Mouse (Mus musculus) left cerebral cortex, adult 11 months (tissue): ENCODE measurements around the gene Pkn1.

Source experiments
- DNase-seq: peaks from one replicate; pipeline ENCODE4 v3.0.0; 2022; ENCODE audit warnings: low spot score

The Pkn1 gene

DNA sequence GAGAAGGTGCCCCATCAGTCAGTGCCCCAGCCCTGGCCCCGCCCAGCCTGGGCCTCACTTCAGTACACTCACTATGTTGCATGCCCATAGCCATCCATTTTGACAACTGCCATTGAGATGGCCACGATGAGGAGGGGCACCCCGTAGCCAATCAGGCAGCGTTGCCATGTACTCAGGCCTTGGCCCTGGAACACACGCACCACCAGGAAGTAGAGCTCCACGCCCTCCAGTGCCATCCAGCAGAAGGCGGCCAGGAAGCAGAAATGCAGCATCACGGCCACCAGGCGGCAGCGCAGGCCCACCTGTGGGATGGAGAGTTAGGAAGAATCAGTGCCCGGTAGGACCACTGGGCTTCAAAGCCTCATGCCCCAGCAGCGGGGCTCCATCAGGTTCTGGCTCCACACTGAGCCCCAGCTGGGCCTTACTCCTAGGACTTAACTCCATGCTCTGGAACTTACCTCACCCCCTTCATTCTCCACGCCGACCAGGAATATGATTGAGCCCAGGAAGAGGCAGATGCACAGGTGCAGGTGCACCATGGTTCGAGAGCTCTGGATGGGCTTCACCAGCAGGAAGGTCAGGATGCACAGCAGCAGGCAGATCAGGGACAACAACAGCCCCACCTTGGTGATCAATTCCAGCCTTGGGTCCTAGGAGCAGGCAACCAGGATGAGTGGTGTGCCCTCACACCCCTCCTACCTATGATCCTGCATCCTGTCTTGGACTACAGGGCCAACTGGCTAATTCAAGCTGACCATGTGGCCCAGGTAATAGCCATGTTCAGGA lies 25.9 kb upstream of the Pkn1 start:
- DNase-seq = peak; percentile 69

DNA sequence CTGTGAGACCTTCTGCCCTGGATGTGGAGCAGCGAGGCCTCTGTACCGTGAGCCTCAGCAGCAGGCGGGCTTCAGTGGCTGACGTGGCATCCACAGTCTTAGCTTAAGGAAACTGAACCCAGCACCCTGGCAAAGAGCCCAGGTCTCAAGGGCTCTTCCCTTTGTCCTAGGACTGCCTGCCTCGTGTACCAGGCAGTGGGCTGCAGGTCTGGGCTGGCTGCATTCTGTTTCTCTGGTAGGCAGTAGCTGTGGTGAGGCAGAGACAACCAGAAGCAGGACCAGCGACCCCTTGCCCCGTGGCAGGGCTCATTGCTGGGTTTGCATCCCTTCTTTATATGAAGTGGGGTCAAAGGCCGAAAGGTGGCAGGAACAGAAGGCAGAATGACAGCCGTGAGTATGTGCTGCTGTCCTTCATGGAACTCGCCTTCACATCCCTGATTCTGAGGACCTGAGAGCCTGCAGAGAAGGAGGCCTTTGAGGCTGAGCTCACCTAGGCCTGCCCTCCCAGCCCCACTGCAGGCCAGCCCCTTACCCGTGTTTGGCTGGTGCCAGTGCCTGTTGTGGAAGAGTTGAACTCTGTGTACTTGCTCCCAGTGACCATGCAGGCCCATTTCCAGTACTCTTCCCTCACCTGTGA lies 24.6 kb upstream of the Pkn1 start:
- DNase-seq = no peak

DNA sequence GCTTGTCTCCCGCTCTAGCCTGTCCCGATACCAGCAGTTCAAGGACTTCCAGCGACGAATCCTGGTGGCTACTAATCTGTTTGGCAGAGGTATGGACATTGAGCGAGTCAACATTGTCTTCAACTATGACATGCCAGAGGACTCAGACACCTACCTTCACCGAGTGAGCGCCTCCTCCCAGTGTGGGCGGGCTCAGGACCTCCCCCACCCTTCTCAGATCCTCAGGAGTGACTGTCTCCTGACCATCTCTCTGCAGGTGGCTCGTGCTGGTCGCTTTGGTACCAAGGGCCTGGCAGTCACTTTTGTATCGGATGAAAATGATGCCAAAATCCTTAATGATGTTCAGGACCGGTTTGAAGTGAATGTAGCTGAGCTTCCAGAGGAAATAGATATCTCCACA lies 23.7 kb upstream of the Pkn1 start:
- no peak for DNase-seq

DNA sequence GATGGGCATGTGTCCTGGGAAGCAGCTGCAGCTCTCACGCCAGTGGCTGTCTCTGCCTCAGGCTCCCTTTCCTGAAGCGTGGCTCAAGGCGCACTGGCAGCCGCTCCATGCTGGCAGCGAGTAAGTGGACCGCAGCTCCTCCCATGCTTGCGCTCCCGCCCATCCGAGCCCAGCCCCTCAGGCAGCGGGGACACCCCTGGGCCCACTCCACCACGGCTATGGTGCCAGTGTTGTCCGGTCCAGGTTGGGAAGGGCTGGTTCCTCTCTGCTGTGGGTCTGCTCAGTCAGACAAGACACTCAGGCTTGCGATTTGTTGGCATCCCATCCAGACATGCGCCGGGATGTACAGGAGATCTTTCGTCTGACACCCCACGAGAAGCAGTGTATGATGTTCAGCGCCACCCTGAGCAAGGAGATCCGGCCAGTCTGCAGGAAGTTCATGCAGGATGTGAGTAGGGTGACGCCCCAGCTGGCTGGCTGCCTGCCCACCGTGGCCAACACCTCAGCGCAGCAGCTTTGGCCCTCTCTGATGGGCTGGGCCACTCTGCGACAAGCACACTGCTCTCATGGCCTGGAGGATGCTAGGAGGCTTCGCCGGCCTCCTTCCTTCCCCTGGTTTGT lies 22.5 kb upstream of the Pkn1 start:
- DNase-seq = no peak

DNA sequence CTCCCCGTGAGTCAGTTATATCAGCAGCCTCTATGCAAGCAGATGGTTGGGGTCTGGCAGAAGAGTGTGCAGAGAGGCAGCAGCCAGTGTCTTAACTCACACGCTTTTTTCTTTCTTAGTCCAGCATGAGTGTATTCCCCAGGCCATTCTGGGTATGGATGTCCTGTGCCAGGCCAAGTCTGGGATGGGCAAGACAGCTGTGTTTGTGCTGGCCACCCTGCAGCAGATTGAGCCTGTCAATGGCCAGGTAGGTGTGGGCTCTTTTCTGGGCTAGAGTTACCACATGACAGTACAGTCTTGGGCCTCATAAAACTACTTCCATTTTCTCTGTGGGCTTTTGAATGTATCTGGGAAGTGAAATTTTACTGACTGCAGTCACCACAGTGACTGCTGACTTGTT lies 20.7 kb upstream of the Pkn1 start:
- DNase-seq = no peak

DNA sequence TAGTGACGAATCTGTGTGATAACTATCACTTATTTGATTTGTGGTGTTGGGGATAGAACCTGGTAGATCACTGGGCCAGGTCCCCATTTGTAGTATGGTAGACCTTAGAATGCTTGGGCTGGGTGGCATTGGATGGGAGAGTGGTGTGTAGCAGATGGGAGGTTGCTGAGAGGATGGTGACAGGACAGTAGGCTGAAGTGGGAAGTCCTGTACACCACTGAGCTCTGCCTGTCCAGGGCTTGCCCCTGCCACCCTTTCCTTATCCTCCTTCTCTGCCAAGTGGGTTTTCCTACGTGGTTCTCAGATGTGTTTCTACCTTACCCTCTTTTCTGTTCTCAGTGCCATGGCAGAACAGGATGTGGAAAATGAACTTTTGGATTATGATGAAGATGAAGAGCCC lies 20.1 kb upstream of the Pkn1 start:
- DNase-seq = no peak

DNA sequence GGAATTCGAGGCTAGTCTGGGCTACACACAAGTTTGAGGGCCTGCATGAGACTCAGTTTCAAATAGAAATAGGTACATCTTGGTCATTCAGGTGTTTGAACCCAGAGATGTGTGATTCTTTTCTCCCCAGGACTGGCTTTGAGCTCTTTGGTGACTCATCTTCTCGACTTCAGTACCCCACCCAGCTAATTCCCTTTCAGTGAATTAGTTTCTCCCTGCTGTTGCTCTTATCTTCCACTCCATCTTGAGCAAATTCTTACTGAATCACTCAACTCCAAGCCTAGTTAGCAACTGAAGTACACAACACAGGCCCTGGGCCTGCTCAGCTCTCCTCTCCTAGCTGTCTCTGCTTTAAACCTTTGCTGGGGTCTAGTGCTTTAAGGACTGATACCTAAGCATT lies 17.6 kb upstream of the Pkn1 start:
- DNase-seq = no peak

DNA sequence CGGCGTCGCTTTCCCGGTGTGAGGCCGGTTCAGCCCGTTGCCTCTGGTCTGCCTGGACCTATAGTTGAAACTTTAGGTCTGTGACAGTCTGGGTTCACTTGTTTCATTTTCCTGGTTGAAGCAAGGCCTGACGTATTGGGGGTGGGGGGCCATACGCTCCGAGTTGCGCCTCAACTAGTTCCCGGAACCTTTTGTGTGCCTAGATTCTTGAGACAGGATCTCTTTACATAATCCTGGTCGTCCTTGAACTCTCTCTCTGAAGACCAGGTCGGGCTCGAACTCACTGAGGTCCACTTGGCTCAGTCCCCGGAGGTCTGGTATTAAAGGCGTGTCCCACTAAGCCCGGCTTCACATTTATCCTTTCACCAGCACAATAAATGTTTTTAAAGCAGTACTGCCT lies 16.8 kb upstream of the Pkn1 start:
- no peak for DNase-seq

DNA sequence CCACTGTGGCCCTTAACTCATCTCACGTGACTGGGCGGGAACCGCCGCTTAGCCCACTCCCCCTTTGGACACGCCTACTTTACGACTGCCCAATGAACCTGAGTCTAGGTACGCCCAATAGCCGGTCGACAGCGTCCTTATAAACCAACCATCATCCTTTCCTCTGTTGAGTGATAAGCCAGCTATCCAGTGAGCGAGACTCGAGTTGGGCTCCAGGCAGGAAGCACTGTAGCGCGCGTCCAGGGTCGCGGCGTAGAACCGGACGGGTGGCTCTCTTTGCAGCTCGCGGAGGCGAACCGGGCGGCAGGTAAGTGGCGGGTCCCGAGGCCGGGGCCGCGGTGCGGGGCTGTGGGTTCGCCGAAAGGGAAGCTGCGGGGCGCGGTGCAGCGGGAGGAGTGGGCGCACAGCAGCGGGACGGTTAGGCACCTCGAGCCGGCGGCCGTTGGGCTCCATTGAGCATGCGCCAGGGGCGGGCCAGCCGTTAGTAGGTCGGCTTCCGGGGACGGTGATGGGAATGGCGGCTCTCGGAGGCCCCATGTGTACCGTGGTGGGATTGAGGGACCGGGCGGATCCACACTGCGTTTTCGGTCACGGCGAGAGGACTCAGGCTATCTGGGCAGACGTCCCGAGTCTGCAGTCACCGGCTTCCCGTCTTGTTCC lies 16.2 kb upstream of the Pkn1 start, which contains the start of gene Ddx39:
Gene Ddx39, plus strand, starts transcription at position 147 of the 660 bp plus-strand sequence.
- peak; percentile 99 for DNase-seq

DNA sequence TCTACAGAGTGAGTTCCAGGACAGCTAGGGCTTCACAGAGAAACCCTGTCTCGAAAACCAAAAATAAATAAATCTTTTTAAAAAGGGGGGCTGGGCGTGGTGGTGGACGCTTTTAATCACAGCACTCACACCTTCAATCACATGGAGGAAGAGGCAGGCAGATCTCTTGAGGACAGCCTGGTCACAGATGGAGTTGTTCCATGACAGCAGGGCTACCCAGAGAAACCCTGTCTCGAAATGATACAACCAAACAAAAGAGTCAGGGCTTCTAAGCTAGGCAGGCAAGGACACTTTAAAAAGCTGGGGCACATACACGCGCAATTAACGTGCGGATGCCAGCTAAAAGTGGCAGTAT lies 15.7 kb upstream of the Pkn1 start:
- no peak for DNase-seq

DNA sequence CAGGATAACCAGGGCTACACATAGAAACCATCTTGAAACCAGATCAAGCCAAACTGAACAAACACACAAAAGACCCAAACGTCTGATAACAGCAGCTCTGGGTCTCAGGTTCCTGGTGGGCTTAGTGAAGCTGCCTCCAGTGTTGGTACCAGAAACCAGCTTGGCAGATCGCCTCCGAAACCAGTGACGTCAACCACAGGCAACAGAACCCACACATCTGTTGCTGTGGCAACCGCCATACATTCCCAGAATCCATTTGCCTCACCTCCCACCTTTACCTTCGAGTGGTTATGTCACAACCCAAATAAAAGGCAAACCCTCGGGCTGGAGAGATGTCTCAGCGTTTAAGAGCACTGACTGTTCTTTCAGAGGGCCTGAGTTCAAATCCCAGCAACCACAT lies 8.6 kb upstream of the Pkn1 start:
- DNase-seq = no peak

DNA sequence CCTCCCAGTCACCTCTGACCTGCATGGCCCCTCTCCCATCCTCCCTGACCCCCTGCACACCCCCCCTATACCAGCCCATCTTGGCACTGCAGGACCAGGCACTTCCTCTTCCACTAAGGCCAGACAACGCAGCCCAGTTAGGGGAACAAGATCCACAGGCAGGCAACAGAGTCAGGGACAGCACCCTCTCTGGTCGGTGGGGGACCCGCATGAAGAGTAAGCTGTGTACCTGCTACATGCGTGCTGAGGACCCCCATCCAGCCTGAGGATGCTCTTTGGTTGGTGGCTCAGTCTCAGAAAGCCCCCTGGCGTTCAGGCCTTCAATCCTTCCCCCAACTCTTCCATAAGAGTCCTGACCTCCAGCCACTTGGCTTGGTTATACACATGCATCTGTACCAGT lies 7.4 kb upstream of the Pkn1 start:
- no peak for DNase-seq

DNA sequence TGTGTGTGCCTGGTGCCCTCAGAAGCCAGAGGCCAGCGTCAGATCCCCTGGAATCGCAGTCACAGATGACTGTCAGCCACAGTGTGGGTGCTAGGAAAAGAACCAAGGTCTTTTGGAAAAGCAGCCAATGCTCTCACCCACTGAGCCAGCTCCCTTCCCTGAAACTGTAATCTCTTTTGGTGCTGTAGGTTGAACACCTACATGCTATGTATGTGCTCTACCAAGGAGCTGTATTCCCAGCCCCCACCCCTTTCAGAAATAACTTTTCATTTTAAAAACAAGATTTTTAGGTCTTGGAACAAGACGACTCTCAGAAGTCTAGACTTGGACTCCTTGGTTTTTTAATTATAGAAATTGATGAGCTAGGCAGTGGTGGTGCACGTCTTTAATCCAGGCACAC lies 4.4 kb upstream of the Pkn1 start:
- DNase-seq = no peak

DNA sequence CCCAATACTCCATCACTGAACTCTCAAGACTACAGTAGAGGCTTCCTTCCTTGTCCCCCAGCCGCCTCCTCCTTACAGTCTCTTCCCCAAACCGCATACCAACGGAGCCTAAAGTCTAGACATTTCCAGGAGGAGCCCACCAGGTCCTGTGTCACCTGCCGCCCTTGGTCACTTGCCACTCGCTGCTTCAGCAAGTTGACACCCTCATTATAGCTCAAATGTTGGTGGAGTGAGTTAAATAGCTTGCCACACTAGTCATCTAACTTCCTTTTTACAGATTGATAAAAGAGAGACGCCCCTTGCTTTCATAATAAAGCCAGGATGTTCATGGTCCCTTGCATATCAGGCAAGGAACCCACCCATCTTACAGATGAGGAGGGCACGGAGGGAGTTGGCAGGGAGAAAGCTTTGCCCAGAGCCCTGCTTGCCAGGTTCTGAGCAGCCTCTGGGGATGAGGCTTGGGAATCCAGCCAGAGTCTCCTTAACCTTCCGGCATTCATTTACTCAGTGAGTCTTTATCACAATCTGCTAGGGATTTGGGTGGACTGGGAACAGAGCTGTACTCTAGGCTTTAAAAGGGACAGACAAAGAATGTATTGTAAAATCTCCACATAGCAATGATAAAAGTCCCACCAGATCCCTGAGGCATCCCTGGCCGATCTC lies 1.6 kb upstream of the Pkn1 start:
- no peak for DNase-seq

DNA sequence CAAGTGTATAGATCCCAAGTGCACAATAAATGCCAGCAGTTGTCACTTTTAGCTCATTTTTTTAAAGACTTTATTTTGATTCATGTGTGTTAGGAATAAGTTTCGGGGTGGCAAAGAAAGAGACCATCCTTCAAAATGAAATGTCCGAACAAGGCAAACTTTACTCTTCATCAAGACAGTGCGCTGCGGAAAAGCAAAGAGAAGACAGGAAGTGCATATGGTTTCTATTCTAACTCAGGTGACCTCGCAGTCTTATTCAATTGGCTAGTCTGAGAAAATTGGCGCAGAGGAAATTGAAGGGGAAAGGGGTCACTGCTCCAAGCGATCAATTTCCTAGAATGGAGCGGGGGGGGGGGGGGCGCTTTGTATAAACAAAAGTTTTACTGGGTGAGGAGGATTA lies 587 bp upstream of the Pkn1 start:
- no peak for DNase-seq

DNA sequence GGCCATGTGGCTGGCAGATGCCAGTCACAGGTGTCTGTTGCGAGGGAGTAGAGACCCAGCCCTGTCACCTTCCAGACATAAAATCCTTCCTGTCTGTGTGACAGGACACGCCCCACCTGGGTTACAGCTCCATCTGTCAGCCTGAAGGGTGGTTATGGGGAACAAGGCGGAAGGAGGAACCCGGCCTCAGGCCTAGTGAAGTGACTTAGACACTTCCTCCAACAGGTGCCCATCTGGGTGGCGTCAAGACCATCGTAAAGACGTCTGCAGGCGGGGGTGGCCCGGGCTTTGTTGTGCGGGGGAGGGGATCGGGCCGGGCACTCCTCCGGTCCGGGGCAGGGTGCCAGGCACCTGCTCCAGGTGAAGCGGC lies 703 bp downstream of the Pkn1 start:
- DNase-seq = no peak

DNA sequence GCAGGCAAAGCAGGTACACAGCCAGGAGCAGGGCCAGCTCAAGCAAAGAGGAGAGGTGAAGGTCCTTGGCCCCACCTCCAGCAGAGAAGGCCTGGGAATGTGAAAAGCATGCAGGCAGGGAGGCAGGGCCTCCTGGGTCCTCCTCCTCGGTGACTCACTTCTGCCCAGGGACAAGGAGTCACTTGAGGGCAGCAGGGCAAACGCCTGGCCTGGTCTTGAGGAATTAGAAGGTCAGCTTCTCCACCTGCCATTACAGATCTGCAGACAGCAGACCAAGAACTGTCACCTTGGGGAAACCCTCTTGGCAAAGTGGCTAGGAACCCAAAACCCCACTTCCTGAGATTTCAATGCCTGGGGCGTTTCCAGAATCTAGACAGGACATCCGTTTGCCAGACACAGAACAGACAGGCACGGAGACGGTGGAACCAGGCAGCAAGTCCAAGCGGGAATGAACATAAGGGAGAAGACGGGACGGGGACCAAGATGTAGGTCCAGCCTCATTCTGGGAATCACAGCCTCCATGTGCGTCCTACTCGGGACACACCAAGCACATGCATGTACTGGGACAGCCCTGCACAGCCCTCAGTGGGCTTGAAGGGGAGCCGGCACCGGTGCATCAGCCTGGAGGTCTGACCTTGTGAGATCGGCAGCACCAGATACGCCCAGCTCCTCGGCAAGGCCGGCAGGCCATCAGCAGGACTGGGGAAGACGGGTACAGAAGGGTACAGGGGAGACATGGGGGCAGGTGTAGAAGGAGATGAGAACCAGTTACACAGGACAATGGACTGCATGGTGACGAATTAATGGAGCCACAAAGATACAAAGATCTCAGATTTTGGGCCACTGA lies 1.4 kb downstream of the Pkn1 start:
- no peak for DNase-seq

DNA sequence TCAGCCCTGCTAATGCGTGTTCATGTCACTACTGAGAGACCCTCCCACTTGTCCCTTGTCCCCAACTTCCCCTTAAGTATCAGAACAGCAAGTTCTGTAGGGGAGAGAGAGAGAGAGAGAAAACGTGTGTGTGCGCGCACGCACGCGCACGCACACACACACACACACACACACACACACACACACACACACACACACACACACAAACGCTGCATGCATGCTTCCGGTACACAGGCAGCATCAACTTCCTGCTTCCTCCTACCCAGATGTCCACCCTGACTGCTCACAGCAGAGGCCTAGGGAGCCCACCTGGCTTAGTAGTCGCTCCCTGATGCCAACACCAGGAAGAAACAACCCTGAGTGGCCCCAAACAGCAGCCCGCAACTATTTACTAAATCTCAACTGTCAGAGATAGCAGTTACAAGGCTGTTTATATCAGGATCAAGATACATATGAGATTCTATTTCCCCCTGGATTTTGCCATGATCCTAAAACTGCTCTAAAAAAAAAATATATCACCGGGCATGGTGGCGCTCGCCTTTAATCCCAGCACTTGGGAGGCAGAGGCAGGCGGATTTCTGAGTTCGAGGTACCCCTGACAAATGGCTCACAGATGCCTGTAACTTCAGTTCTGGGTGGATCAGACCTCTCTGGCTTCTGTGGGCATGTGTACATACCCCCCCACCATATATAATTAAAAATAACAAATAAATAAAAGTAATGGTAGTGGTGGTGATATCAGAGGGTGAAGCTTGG lies 3.5 kb downstream of the Pkn1 start:
- DNase-seq = no peak

DNA sequence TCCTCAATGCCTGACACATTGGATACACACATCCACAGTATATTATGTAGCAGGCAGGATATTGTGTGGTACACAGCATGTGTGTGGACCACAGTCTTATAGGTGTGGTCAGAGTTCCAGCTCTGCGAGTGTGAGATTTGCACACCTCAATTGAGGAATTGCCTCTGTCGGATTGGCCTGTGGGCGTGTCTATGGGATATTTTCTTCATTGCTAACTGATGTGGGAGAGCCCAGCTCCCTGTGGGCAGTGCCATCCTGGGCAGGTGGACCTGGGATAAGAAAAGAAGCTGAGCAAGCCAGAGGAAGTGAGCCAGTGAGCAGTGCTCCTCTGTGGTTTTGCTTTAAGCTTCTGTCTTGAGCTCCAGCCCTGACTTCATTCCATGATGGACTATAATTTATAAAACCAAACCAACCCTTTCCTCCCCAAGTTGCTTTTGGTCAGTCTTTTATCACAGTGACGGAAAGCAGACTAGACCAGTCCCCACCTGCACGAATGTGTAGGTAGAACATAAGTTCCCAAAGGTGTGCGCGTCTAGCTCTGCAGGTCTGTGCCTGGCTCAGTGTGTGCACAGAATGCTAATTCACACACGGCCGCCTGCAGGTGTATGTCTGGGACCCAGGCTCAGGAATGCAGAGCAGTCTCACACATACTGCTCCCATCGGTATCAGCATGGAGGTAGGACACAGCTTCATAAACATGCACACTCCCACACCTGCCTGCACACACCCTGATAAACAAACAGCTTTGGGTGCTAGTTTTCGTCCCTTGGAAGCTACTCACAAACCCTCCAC lies 4.4 kb downstream of the Pkn1 start:
- DNase-seq = no peak

DNA sequence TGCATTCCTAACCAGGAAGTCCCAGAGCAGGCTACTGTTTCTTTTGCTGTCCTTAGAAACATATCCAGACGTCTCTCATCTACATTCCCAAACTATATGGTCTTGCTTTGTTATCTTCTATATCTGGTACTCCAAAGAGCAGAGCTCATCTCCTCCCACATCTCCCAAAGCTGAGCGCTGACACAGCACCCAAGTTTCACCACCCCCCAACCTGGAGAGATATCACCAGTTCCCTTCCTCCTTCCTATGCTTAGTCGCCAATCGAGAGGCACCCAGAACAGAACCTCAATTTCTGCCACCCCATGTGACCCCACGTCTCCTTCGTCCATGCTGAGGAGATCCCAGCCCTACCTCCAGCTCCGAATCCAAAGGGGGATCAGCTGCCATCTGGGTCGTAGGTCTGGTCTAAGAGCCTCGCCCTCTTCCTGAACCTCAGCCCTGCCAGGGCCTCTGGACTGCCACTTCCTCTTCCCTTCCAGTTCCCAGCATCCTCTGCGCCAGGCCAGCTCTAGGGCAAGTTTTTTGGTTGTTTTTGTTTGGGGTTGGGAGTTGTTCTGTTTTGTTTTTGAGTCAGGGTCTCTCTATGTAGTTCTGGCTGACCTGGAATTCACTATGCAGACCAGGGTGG lies 5.3 kb downstream of the Pkn1 start:
- no peak for DNase-seq
